Mouse (Mus musculus): ENCODE measurements around the gene Mmp7.

- TF ChIP-seq POLR2A (IDR thresholded peaks at IDR 0.05; ENCODE audit: low read depth, low read length), result no peak
- TF ChIP-seq CTCF (IDR thresholded peaks at IDR 0.05; ENCODE audit: extremely low read depth, insufficient read depth, insufficient read length, insufficient replicate concordance), result no peak
Observed at GRCm38 (mm10) chr9:7669674-7670073, 22.2 kb upstream of the Mmp7 start.
